Mouse (Mus musculus): ENCODE data around the gene Lrrc10b. TPM values are rescaled to one million over a fixed set of nuclear protein-coding genes. Genes with fewer than 3 reads are reported as not detected.

Lrrc10b gene
- under 1 TPM; 0.33 TPM for total RNA-seq (2021)
- long read RNA-seq, experiment 1, result 0 reads
- long read RNA-seq, experiment 2, result 0 reads

GRCm38 (mm10) chr19:10456752-10457483 lies at the start of gene Lrrc10b:
TSS of gene Lrrc10b (minus strand) at chr19:10457473.
- Histone ChIP-seq H3K27ac (peak within 1 kb of the TSS; percentile 54), H3K4me3 (peak within 1 kb of the TSS; percentile 57)
- intact Hi-C loops (cut with DNase I), result no loop called here
- peak; percentile 61 for DNase-seq
- TF ChIP-seq CTCF (IDR thresholded peaks at IDR 0.05), result peak; percentile 35; the same call in 1 of the 2 replicates

GRCm38 (mm10) chr19:10502571-10502970 lies 45.3 kb upstream of the Lrrc10b start:
- peak; percentile 90 for TF ChIP-seq CTCF (IDR thresholded peaks at IDR 0.05)
- DNase-seq, result peak; percentile 41
- no peak overlapping the region for H3K27ac ChIP-seq
- H3K4me3 ChIP-seq, result no peak overlapping the region
- intact Hi-C loops (cut with DNase I), result loop anchor here (5.0 kb wide), 1 partner anchor 170 kb away; no protein-coding TSS in a partner anchor

- TF ChIP-seq CTCF (IDR thresholded peaks at IDR 0.05), result no peak
- Histone ChIP-seq H3K4me3 (no peak overlapping the region), H3K27ac (no peak overlapping the region)
- intact Hi-C loops (cut with DNase I), result loop anchor here (5.0 kb wide), 1 partner anchor 168 kb away; no protein-coding TSS in a partner anchor
- no peak for DNase-seq
These were observed 43.3 kb upstream of the Lrrc10b start for GRCm38 (mm10) chr19:10500581-10500980.

GRCm38 (mm10) chr19:10497512-10498160 lies 40.4 kb upstream of the Lrrc10b start:
- TF ChIP-seq CTCF (IDR thresholded peaks at IDR 0.05), result no peak
- Histone ChIP-seq H3K4me3 (no peak overlapping the region), H3K27ac (no peak overlapping the region)
- DNase-seq, result no peak
- intact Hi-C loops (cut with DNase I), result no loop called here

- Histone ChIP-seq H3K4me3 (no peak overlapping the region), H3K27ac (no peak overlapping the region)
- intact Hi-C loops (cut with DNase I), result no loop called here
- DNase-seq, result no peak
- TF ChIP-seq CTCF (IDR thresholded peaks at IDR 0.05), result no peak
These were observed 39.7 kb upstream of the Lrrc10b start for GRCm38 (mm10) chr19:10496976-10497375.

- H3K4me3 ChIP-seq, result no peak overlapping the region
- TF ChIP-seq CTCF (IDR thresholded peaks at IDR 0.05), result no peak
- DNase-seq, result no peak
- intact Hi-C loops (cut with DNase I), result no loop called here
- no peak overlapping the region for H3K27ac ChIP-seq
These were observed 38.4 kb upstream of the Lrrc10b start for GRCm38 (mm10) chr19:10495670-10496069.

GRCm38 (mm10) chr19:10486264-10486738 lies 29.0 kb upstream of the Lrrc10b start:
- no peak overlapping the region for H3K27ac ChIP-seq
- DNase-seq, result peak; percentile 25
- intact Hi-C loops (cut with DNase I), result loop anchor here (1.0 to 5.0 kb wide), 2 partner anchors 36 to 154 kb away; no protein-coding TSS in a partner anchor
- no peak overlapping the region for H3K4me3 ChIP-seq
- peak; percentile 88 for TF ChIP-seq CTCF (IDR thresholded peaks at IDR 0.05)

GRCm38 (mm10) chr19:10482703-10483102 lies 25.4 kb upstream of the Lrrc10b start, which contains the start of gene Ppp1r32:
TSS of gene Ppp1r32 (minus strand) at chr19:10482928.
- TF ChIP-seq CTCF (IDR thresholded peaks at IDR 0.05), result no peak
- H3K4me3 ChIP-seq, result no peak within 1 kb of the TSS
- intact Hi-C loops (cut with DNase I), result no loop called here
- no peak for DNase-seq
- no peak within 1 kb of the TSS for H3K27ac ChIP-seq

- DNase-seq, result no peak
- no peak overlapping the region for H3K4me3 ChIP-seq
- TF ChIP-seq CTCF (IDR thresholded peaks at IDR 0.05), result no peak
- intact Hi-C loops (cut with DNase I), result no loop called here
- no peak overlapping the region for H3K27ac ChIP-seq
These were observed 22.3 kb upstream of the Lrrc10b start for GRCm38 (mm10) chr19:10479541-10479940.

- no peak for DNase-seq
- intact Hi-C loops (cut with DNase I), result no loop called here
- Histone ChIP-seq H3K4me3 (no peak overlapping the region), H3K27ac (no peak overlapping the region)
- no peak for TF ChIP-seq CTCF (IDR thresholded peaks at IDR 0.05)
These were observed 16.5 kb upstream of the Lrrc10b start for GRCm38 (mm10) chr19:10473779-10474178.

- no peak for DNase-seq
- Histone ChIP-seq H3K27ac (no peak overlapping the region), H3K4me3 (no peak overlapping the region)
- intact Hi-C loops (cut with DNase I), result no loop called here
- no peak for TF ChIP-seq CTCF (IDR thresholded peaks at IDR 0.05)
These were observed 15.7 kb upstream of the Lrrc10b start for GRCm38 (mm10) chr19:10472958-10473357.

GRCm38 (mm10) chr19:10469171-10469658 lies 11.9 kb upstream of the Lrrc10b start:
- DNase-seq, result no peak
- H3K27ac ChIP-seq, result no peak overlapping the region
- TF ChIP-seq CTCF (IDR thresholded peaks at IDR 0.05), result no peak
- H3K4me3 ChIP-seq, result no peak overlapping the region
- intact Hi-C loops (cut with DNase I), result no loop called here

- no peak for TF ChIP-seq CTCF (IDR thresholded peaks at IDR 0.05)
- DNase-seq, result no peak
- intact Hi-C loops (cut with DNase I), result no loop called here
- Histone ChIP-seq H3K27ac (no peak overlapping the region), H3K4me3 (no peak overlapping the region)
These were observed 7.2 kb upstream of the Lrrc10b start for GRCm38 (mm10) chr19:10464427-10464826.
